Comparison of ENCODE assay signal across 11 mouse cellular contexts in genomic region chr10:93288336-93288735, GRCm38 (mm10). TPM values are rescaled to one million over a fixed set of nuclear protein-coding genes. Genes with fewer than 3 reads are reported as not detected.
DNase-seq lines count a peak whose midpoint lies in the region; TF ChIP-seq lines count a peak whose summit lies in the region.
"Had no signal": no experiment of that assay in that cellular context is flagged by ENCODE, and none has a peak within 500 bp of the region (broad histone marks: within the 10 kb centered on the region; RNA-seq: fewer than 3 reads in every experiment).

No protein-coding gene starts in this region.

- no peak overlapping the region for H3K4me3 ChIP-seq in embryonic fibroblast, embryonic 13.5 days (ENCODE audit: insufficient read depth, low read length)
- H3K4me3 ChIP-seq: forebrain, embryonic 10.5 days had no signal

- peak overlapping the region; percentile 95 for H3K27ac ChIP-seq in embryonic fibroblast, embryonic 13.5 days (ENCODE audit: insufficient read depth, low read length)
- H3K27ac ChIP-seq: forebrain, embryonic 10.5 days; liver, embryonic 14.5 days had no signal

- no peak for TF ChIP-seq POLR2A in embryonic fibroblast, embryonic 13.5 days (IDR thresholded peaks at IDR 0.05; ENCODE audit: low read depth, low read length)

- H3K4me1 ChIP-seq in embryonic fibroblast, embryonic 13.5 days (ENCODE audit: control insufficient read depth, insufficient read depth, low read length) = peaks cover 8% of the 10 kb centered on the region; the same call in 1 of the 2 replicates

- DNase-seq in cerebellum, adult 9-10 months = peak; percentile 11
- DNase-seq in cerebellum, adult 11 months = no peak
- peak; percentile 71 for DNase-seq in kidney, postnatal 10 days
- no peak for DNase-seq in kidney, adult 8-10 months
- DNase-seq in 3T3-L1 (ENCODE audit: low read depth, low spot score) = peak; percentile 94
- no peak for DNase-seq in thymus, adult 18-20 months
- no peak for DNase-seq in c-Kit-positive CD71-positive TER-119-positive erythroid progenitor cells, embryonic 14.5 days (ENCODE audit: low spot score)
- DNase-seq: thymus, postnatal 25 days had no signal

- no peak for TF ChIP-seq CTCF in embryonic fibroblast, embryonic 13.5 days (IDR thresholded peaks at IDR 0.05; ENCODE audit: borderline replicate concordance, insufficient read depth, low read length)

RNA-seq across cellular contexts. Expression of gene Elk3, which starts 22.6 kb away (rescaled TPM):
- 86.5 and 103 TPM in 2 replicates for polyA plus RNA-seq in embryonic fibroblast, embryonic 13.5 days (2011; ENCODE audit: insufficient read length, low read depth, missing spikeins)

Comparison
In these comparisons a context has a peak if more than half of its experiments do, and no peak if none do; other contexts are left out.
1. DNase-seq: peak in cerebellum, adult 9-10 months (single experiment), kidney, postnatal 10 days (single experiment) and 3T3-L1 (single experiment); none in cerebellum, adult 11 months (single experiment), kidney, adult 8-10 months (0 of 2), thymus, adult 18-20 months (0 of 2) and c-Kit-positive CD71-positive TER-119-positive erythroid progenitor cells, embryonic 14.5 days (single experiment).